Mouse (Mus musculus): Measurements from ENCODE around the gene Ncln.

The Ncln gene

DNA sequence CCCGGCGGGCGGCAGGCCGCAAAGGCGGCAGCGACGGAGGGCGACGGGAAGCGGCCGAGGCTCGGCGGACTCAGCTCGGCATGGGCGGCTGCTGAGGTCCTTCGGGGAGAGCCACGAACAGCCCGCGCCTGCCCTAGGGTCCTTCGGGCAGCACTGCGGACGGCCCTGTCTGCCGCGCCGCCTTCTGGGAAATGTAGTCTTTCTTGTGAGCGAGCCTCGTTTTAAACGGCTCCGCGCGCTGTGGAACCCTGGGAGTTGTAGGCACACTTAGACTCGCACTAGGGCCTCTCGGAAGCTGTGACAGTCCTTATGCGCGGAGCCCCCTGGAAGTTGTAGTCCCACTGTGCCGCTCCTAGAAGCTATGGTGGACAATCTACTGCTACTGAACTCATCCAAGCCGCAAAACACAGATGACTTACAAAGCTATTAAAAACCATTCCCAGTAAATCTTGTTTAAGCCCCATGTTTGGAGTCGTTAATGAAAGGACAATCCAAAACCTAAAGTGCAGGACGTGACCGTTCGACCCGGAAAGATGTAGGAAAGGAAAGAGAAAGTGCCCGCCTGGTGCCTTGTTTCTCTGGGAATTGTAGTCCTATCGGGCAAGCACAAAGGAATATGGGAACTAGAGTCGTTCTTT is at the start of gene Ncln:
Ncln (minus strand) TSS at position 129 of the 638 bp plus-strand sequence.
- DNase-seq: peak; percentile 98

DNA sequence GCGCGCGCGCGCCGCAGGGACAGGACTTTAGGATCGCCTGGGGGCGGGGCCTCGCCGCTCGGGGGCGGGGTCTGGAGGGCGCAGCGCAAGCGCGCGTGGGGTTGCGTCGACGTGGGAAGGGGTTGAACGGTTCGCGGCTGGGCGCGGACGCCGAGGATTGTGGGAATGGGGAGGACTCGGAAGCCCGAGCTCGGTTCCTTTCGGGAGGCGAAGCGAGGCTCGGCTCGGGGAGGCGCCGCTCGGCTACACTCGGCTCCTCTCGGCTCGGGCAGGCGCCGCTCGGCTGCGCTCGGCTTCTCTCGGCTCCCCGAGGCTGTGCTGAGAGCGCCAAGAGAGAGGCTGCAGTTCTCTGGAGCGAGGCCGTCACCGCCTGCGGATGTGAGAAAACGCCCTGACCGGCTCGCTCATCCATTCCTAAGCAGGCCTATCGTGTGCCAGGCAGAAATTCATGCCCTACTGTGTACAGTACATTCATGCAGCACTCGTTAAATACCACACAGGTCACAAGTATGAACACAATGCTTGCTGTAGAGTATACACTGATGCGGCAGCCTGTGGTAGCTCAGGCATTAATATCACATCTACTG is 49.1 kb upstream of the Ncln start, which contains the start of gene Gna11:
Gna11 (minus strand) TSS at position 30 of the 587 bp plus-strand sequence.
- DNase-seq: peak; percentile 100

DNA sequence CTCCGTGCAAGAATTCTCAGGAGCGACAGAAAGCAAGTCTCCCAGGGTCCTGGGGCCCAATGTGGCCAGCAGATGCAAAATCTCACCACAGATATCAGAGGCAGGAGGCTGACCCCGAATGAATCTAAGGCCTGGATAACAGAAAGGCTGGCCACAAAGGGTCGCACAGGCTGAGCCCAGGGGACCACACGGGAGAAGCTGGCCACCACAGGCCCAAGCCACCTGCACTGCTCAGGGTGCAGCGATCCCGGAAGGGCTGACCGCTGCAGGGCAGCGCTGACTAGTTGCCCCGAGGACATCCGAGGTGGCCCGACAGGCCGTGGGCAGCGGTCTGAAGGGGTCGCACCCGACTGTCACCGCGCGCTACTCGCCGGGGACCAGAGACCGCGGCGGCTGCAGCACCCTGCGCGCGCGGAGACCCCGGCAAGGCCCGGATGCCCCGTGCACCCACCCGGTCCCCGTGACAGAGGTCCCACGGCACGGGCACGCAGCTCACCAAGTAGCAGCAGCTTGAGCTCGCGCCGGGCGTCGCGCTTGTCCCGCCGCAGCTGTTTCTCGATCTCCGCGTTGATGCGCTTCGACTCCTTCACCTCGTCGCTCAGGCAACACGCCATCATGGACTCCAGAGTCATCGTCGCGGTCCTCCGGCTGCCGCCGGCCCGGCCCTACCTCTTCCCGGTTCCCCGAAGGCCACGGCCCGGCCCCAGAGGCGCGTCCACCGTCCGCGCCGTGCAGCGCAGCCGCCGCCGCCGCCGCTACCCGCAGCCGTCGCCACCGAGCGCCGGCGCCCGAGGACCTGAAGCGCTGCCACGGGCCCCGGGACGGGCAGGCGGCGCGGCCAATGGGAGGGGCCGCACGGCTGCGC is 48.3 kb upstream of the Ncln start:
- no peak for DNase-seq

DNA sequence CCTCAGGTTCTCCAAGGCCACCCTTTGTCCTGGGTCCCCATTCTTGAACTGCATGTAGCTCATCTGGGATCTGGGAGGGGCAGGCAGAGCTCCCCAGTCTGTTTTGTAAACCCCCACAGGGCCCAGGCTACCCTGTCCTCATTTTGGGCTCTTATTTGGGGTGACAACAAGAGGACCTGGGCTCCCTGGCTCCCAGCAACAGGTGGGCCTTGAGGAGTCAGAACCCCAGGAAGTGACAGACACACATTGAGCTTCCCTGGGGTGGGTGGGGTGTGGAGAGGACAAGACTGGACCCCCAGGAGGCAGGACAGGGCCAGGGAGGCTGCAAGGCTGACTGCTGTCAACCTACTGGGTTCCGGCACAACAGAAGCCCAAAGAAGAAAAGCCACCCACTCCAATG is 47.4 kb upstream of the Ncln start:
- DNase-seq: peak; percentile 74

DNA sequence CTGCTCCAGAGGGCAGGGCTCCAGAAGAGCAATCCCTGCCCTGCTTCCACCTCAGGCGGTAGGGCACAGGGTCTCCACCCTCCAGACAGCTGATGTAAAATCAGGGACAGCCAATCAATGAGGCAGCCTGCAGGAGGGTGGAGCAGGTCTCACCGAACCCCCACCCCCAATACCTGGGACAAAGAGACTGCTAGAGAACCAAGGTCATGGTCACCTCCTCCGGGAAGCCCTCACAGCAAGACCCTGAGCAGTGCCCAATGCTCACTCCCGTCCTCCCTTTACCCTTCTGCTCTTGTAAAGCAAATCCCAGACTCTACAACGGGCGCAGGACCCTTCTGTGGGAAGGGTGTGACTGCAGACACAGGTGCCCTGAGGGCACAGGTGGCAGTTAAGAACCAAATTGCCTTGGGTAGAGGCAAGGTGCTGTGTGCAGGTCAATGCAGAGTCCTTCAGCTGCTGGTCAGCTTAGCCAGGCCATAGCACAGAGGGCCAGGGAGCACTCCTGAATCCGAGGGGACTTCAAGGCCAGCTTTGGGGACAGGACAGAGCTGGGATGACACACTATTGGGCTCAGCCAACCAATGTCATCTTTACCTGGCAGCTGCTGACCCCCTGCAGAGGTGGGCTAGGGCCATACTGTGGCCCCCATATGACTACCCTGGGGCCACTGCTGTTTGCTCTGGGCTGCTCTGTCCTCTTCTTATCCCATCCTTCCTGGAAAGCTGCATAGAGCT is 46.7 kb upstream of the Ncln start:
- peak; percentile 59 for DNase-seq

DNA sequence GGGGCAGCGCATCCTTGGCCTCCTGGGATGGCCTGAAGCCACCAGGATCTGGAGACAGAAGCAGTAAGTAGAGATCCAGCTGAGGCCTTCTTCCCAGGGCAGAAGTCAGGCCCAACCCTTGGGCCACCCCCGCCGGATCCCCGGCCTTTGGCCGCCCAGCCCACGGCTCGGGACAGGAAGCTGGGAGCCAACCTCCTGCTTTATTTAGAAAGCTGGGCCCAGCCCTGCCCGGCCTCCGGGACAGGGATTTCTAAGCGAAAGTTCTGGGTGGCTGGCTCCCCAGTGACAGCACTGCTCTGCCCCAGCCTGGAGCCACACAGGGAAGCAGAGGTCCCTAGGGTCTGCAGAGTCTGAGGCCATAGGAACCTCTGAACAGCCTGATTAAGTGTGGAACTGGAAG is 45.6 kb upstream of the Ncln start:
- DNase-seq: no peak

DNA sequence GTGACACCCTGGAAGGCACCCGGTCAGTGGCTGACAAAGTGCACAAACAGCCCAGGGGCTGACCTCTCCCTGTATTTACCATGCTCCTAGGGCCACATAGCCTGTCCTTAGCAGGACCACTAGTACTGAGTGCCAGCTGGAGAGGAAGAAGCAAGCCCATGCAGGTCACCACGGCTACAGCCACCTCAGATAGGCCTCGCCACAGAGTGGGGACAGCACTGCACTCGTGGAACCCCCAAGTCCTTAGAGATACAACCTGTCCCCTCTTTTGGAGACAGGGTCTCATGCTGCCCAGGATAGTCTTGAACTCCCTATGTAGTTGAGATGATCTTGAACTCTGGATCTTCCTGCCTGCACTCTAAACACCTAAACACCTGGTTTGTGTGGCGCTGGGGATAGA is 45.2 kb upstream of the Ncln start:
- no peak for DNase-seq

DNA sequence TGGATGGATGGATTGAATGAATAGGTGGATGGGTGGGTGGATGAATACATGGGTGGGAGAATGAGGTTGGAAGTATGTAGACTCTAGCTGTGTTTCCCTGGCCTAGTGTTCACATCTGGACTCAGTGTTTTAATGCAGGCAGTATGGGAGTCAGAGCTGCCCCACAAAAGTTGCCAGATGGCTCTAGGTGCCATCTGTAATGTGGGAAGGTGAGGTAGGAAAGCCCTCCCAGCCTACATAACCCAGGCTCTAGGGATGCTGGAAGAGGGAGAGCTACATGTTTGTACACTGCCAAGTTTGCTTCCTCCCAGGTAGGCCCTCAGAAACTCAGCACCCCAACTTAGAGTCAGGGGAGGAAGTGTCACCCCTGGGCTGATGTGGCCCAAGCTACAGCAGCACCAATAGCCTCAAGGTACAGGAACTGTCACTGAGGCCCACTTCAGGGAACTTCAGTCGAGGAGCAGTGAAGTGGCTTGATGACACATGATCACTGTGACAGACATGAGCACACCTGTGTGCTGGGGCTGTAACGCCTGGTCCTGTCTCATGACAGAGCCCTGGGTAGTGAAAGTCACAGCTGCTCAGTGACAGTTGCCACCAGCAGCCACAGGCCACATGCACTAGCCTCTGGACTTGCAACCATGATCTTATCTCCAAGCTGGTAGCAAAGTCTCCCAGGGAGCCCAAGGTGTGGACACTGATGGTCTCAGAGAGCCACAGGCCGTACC is 42.3 kb upstream of the Ncln start:
- DNase-seq: no peak

DNA sequence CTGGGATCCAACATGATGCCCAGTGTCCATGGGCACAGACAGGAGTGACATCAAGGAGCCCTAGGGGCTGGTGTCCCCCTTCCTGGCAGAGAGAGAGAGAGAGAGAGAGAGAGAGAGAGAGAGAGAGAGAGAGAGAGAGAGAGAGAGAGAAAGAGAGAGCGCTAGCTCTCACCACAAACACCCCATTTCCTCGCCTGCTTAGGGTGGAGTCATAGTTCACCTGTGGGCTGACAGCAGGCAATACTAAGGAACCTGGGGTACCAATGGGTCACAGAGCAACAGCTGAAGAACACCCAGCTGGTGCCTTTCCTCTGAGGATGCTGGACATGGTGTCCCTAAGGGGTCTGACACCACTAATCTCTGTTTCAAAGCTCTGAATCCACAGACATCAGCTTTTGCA is 41.2 kb upstream of the Ncln start:
- DNase-seq: no peak

DNA sequence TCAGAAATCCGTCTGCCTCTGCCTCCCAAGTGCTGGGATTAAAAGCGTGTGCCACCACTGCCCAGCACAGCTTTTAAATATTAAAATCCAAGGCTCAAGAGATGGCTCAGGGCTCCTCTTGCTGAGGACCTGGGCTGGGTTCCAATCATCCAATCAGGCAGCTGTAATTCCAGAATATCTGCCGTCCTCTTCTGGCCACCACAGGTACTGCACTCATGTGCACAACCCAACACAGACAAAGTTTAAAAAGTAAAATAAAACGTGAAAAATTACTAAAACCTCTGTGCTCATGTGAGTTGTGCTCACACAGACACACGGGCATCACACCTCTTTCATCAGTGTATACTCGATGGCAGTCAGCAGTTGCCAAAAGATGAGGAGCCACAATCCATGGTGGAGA is 40.5 kb upstream of the Ncln start:
- DNase-seq: no peak

DNA sequence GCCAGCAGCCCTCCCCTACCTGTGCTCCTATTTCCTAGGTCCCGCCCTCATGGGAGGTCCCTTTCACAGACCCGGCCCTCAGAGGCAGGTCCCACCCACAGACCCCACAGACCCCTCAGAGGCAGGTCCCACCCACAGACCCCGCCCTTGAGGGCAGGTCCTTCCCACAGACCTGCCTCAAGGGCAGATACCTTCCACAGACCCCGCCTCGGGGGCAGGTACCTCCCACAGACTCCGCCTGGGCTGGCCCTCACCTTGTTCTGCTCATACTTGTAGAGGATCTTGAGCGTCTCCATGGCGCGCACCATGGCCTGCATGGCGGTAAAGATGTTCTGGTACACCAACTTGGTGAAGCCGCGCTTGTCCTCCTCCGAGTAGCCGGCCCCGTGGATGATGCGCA is 38.6 kb upstream of the Ncln start:
- no peak for DNase-seq

DNA sequence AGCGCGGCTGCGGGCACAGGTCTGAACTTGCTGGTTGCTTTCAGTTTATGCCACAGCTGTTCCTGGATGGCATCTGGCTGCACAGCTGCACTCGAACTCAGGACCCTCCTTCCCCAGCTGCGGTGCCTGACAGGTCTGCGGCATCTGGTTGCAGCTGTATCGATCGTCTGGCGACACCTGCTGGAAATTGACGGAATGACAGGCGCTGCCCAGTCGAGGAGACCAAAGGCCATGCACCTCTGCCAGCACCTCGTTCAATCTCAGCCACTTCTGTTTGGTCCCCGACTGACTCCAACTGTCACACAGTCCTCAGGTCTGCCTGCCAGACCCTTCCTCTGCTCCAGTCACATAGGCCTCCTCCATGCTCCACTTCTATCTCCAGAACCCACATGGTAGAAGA is 30.6 kb upstream of the Ncln start:
- DNase-seq: peak; percentile 64

DNA sequence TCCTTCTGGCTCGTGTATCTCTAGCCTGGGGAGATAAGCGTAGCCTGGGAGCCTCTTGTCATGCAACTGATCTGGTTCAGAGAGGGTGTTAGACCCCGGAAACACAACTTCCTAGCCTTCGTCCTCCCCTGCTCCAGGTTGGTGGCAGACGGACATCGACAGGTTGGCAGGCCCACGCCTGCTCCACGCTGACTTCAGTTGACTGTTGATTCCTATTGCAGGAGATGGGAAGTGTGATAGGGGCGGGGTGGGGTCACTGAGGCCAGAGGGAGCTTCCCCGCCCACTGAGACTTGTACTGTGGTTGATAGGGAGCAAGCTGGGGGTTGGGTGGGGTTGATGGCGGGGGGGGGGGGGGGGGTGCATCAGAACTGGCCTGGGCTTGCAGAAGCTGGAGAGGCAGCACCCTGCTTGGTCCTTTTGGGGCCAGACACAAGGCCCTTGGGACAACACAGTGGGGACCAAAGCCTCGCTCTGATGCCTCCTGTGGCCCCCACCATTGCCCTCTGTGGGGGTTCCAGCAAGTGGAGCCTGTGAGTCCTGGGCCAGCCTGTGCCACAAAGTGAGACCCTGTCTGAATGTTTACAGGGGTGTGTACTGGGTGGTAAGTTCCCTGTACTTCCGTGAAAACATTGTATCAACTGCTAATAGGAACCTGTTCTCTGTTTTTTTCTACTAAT is 29.0 kb upstream of the Ncln start:
- DNase-seq: no peak

DNA sequence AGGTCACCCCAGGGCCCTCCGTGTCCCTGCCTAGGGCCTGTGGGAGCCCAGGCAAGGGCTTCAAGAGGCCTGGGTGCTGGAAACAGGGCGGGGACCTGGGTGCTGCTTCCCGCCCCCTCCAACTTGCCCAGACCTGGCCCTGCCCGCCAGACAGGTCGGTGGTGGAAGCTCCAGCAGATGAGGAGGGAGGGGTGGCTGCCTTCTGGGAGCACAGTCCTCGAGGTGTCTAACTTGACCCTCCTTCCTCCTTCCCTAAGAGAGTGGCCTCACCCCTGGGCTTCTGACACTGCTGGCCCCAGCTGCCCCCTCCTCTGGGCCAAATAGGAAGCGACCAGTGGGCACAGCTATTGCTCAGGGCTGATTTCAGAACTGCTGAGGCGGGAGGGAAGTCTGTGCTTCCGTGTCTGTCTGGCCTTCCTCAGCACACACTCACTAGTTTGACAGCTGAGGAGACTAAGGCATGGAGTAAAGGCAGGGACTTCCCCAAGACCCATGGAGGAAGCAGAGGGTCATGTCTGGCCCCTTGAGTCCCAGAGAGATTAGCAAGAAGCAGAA is 27.9 kb upstream of the Ncln start, which contains the start of gene Gna15:
Gna15 (minus strand) TSS at position 175 of the 555 bp plus-strand sequence.
- DNase-seq: no peak

DNA sequence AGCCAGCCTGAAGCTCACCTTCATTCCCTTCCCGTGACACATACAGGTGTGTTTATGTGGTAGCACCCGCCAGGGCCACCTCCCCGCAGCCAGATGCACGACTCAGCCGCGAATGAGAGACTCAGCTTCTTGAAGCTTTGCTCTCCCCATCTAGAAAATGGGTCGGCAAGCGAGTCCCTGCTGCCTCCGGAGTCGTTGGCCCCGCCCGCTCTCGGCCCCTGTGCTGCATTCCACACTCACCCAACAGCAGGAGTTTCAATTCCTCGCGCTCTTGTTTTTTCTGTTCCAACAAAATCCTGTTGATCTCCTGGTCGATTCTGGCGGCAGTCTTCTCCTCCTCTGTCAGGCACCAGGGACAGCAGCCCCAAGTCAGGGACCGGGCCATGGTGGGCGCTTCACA is 27.4 kb upstream of the Ncln start:
- no peak for DNase-seq

DNA sequence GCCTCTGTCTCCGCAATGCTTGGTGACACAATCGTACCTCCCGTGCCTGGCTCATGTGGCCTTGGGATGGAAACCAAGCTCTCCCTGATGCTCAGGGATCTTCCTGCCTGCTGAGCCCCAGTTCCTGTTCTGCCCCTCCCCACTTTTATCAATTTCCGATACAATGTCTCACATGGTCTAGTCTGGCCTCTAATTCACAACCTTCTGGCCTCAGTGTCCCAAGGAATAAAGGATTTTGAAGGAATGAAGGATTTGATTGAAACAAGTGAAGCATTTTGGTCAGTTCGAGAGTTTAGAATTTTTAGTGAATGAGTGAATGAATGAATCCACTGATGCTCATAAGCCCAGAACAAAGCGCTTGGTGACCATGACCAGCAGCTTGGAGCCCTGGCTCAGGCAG is 26.9 kb upstream of the Ncln start:
- DNase-seq: no peak

DNA sequence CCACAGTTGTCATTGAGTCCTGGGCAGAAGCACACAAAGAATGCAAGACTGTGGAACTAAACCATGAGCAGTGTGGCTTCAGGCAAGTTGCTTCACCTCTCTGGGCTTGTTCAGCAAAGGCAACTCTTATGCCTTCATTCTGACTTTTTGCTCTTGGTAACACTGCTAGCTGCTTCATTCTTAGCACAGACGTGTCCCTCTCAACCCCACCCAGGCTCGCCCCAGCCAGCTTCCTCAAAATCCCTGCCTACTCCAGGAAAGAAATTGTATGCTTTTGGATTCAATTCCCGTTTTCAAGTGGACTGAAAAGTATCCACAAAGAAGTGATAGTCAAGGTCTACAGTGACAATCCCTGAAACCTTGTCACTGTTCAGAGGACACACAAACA is 23.8 kb upstream of the Ncln start:
- no peak for DNase-seq

DNA sequence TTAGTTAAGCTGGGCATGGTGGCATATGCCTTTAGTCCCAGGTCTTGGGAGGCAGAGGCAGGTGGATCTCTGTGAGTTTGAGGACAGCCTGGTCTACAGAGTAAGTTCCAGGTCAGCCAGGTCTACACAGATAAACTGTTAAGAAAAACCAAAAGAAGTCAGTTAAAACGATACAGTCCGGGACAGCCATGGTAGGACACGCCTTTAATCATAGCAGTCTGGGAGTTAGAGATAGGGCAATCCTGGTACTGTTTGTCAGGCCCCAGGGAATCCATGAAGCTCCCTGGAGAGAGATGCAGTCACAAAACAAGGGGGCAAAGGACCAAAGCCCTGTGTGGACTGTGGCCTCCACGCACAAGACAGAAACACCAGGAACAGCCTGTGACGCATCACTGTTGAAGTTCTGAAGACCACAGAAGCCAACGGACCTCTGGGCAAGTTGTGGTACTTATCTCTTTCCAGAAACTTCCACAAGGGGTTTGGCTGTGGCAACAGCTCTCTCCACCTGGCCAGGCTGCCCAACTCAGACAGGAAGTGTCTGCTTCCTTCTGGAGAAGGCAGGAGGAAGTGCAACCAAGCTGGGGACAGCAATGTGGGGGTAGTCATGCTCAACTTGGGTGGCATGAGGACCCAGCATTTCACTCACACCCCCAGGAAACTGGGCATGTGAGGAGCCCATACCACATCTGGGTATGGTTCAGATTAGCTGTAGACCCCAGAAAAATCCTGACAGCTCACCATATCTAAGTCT is 23.2 kb upstream of the Ncln start:
- no peak for DNase-seq

DNA sequence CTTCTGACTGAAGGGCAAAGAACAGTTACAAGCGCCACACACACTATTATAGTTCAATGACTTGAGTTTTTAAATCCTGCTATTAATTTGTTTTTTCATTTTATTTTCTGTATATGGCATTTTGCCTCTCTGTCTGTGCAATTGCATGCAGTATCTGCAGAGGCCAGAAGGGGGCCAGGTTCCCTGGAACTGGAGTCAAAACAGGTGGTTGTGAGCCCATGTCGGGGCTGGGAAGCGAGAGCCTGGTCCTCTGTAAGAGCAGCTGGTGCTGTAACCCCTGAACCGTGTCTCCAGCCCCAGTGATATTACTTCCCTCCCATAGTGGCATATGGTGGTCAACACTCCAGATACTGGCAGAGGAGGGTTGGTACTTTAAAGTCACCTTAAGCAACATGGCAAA is 22.4 kb upstream of the Ncln start:
- no peak for DNase-seq

DNA sequence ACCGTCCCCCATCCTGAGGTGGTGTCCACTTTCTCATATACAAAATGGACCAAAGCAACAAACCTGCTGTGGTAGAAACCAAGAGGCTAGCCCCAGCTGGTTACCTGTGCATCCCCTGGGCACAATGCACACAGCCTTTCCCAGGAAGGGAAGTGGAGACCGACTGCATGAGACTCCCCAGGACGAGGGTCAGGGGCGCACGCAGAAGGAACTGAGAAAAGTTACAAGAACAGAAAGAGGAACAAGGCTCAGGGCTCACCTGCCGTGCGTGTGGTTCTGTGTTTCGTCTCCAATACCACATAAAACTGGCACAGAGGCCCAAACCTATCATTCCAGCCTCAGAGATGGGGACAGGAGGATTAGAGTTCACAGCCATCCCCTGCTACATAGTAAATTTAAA is 21.0 kb upstream of the Ncln start:
- DNase-seq: no peak

DNA sequence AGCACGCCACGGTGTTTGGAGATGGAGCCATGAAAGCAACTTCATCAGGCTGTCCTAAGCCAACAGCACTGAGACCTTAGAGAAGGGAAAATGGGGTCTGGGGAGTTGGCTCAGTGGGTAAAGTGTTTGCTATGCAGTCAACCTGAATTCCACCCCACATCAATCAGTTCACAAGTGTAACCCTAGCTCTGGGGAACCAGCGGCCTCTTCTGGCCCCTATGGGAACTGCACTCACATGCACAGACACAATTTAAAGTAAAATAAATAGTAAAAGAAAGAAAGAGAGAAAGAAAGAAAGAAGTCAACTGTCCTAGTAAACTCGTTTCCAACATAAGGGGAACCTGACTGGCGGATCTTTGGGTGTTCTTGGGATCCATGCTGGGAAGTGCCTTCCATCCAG is 17.6 kb upstream of the Ncln start:
- no peak for DNase-seq

Measured in cerebellum, adult 9-11 months (tissue).